Mouse (Mus musculus) lung, postnatal 0 days (tissue): ENCODE measurements around the gene Zfhx2.

Experiments used
- CTCF ChIP-seq: IDR thresholded peaks from 2 replicates; pipeline ENCODE4 v1.5.1; 2016; ENCODE audit warnings: antibody characterized with exemption, mild to moderate bottlenecking
- EP300 ChIP-seq: IDR thresholded peaks from 2 replicates; pipeline ENCODE4 v1.6.1; 2016; ENCODE audit warnings: antibody characterized with exemption, mild to moderate bottlenecking, control low read depth

DNA sequence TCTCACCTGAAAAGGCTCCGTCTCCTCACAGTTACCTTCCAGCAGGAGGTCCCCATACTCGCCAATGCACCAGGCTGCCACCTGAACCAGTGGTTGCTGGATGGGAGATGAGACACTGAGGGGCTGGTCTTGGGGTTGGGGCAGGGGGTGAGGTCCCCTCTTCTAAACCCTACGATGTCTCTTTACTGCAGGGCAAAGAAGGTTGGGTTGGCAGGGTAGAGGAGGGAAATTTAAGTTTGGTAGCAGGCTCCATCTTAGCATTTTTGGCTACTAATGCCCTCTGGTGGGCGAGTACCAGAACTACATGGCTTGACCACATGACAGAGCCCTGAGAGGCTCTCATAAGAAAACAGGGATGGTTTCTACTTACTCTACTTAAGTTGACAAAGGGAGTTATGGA is 9.5 kb upstream of the Zfhx2 start:
- TF ChIP-seq CTCF (peak; percentile 79), EP300 (no peak)
